Mouse (Mus musculus) kidney, embryonic 14.5 days (tissue): ENCODE results near the gene Fis1. TPM values are rescaled to one million over a fixed set of nuclear protein-coding genes. Genes with fewer than 3 reads are reported as not detected.

Source experiments
- ATAC-seq: fragments of 200-750 bp; cut with Nextera tagmentation; 2 replicates; pipeline ENCODE4 v1.8.0; 2017; ENCODE audit warnings: moderate number of reproducible peaks, mild to moderate bottlenecking, moderate TSS enrichment, moderate library complexity; ENCODE audit not compliant: low FRiP score, low TSS enrichment
- H3K27ac ChIP-seq: fragments of 300-500 bp; sonication (generic); 2 replicates; pipeline ENCODE4 v1.5.1; 2014; ENCODE audit warnings: low read depth, mild to moderate bottlenecking, low read length, moderate library complexity, mixed read lengths
- H3K27me3 ChIP-seq: fragments of 300-500 bp; sonication (generic); 2 replicates; pipeline ENCODE4 v1.6.1; 2014; ENCODE audit warnings: mild to moderate bottlenecking, low read length; ENCODE audit not compliant: control insufficient read depth, insufficient read depth
- H3K36me3 ChIP-seq: fragments of 300-500 bp; sonication (generic); 2 replicates; pipeline ENCODE4 v1.6.1; 2014; ENCODE audit warnings: low read length, mixed read lengths; ENCODE audit not compliant: control insufficient read depth, insufficient read depth
- H3K4me1 ChIP-seq: fragments of 300-500 bp; sonication (generic); 2 replicates; pipeline ENCODE4 v1.6.1; 2014; ENCODE audit warnings: low read length, mixed read lengths; ENCODE audit not compliant: control insufficient read depth, insufficient read depth
- H3K4me2 ChIP-seq: fragments of 300-500 bp; sonication (generic); replicated peaks from 2 replicates; pipeline ENCODE4 v1.6.1; 2014; ENCODE audit warnings: low read depth, mild to moderate bottlenecking, low read length
- H3K4me3 ChIP-seq: fragments of 300-500 bp; sonication (generic); 2 replicates; pipeline ENCODE4 v1.5.1; 2014; ENCODE audit warnings: mild to moderate bottlenecking, low read length
- H3K9ac ChIP-seq: fragments of 300-500 bp; sonication (generic); 2 replicates; pipeline ENCODE4 v1.6.1; 2014; ENCODE audit warnings: low read depth, mild to moderate bottlenecking, low read length, moderate library complexity
- H3K9me3 ChIP-seq: fragments of 300-500 bp; sonication (generic); 2 replicates; pipeline ENCODE4 v1.6.1; 2016; ENCODE audit warnings: low read length; ENCODE audit not compliant: control insufficient read depth
- WGBS: fragments of 180-500 bp; shearing (Covaris S2); extraction: QIAGEN DNeasy Blood & Tissue Kit; methylation state at CpG from one replicate; pipeline ENCODE4 v1.1.7; 2014; 5-methylcytosine and 5-hydroxymethylcytosine counted together
- polyA plus RNA-seq: library from polyadenylated mRNA; unstranded; fragments of >200 nt; fragmentation: Nextera tagmentation; extraction: Ambion mirVana; gene quantifications from 2 replicates; pipeline ENCODE4 v1.2.1, GENCODE M21; 2014

The Fis1 gene
- 333 and 398 TPM in 2 replicates for polyA plus RNA-seq

DNA sequence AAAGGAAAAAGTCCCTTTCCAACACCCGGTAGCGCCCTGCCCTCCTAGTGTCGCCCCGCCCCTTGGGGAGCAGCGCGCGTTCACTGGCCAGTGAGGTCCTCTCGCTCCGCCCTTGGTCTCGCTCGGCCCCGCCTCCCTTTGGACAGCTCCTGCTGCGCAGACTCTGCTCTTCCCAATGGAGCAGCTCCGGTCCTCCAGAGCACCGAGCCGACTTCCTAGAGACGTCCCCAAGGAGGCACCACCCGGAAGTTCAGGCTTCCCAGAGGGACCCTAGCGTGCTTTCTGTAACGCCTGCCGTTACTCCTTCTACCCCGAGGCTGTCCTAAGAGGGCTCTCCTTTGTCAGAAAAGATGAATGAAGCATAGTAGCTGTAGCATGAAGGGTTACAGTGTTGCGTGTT, at the start of gene Fis1:
Fis1 (plus strand) TSS at position 261 of the 400 bp plus-strand sequence.
- ATAC-seq: peak; percentile 100
- Histone ChIP-seq H3K4me1 (peaks cover 8% of the 10 kb centered on the region; the same call in 1 of the 2 replicates), H3K9me3 (no peaks in the 10 kb centered on the region), H3K9ac (peak within 1 kb of the TSS; percentile 87), H3K4me2 (peak within 1 kb of the TSS; percentile 76), H3K36me3 (no peaks in the 10 kb centered on the region), H3K27ac (no peak within 1 kb of the TSS), H3K4me3 (peak within 1 kb of the TSS; percentile 67), H3K27me3 (no peaks in the 10 kb centered on the region)
- WGBS: under 1% methylated on average over 23 of the region's 23 CpGs

DNA sequence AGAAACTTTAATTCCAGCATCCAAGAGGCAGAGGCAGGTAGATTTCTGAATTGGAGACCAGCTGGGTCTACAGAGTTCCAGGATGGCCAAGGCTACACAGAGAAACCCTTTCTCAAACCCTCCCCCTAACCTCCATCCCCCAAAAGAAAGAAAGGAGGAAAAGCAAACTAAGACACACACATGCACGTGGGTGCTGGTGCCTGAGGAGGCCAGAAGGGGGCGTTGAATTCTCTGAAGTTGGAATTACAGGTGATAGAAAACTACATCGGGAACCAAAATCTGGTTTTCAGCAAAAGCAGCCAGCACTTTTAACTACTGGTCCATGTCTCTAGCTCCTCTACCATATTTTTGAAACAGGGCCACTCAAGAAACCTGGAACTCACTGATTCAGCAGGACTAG, 48.5 kb upstream of the Fis1 start:
- Histone ChIP-seq H3K9ac (no peak overlapping the region), H3K27me3 (no peaks in the 10 kb centered on the region), H3K9me3 (no peaks in the 10 kb centered on the region), H3K4me3 (no peak overlapping the region), H3K4me2 (no peak overlapping the region), H3K4me1 (0 out of 2 replicates have a peak, but pooled peaks cover 4% of the 10 kb centered on the region), H3K36me3 (no peaks in the 10 kb centered on the region), H3K27ac (no peak overlapping the region)
- no peak for ATAC-seq
- 57% methylated on average over 3 of the region's 3 CpGs for WGBS

DNA sequence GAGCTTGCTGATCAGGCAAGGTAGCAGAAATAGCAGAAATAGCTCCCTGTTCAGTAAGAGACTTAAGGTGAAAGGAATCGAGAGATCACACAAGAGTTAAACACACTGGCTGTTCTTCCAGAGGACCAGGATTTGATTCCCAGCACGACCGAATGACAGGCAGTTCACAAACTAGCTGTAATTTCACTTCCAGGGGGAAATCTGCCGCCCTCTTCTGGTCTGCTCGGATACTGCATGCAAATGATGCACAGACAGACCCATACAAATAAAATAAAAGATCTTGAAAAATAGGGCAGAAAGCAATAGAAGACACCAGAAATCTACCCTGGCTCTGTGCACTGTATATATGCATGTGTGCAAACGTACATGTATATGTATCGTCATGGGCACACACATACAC, 47.4 kb upstream of the Fis1 start:
- Histone ChIP-seq H3K27ac (no peak overlapping the region), H3K4me3 (no peak overlapping the region), H3K9me3 (no peaks in the 10 kb centered on the region), H3K4me1 (0 out of 2 replicates have a peak, but pooled peaks cover 4% of the 10 kb centered on the region), H3K4me2 (no peak overlapping the region), H3K27me3 (no peaks in the 10 kb centered on the region), H3K9ac (no peak overlapping the region), H3K36me3 (no peaks in the 10 kb centered on the region)
- ATAC-seq: no peak
- 56% methylated on average over 7 of the region's 7 CpGs for WGBS

DNA sequence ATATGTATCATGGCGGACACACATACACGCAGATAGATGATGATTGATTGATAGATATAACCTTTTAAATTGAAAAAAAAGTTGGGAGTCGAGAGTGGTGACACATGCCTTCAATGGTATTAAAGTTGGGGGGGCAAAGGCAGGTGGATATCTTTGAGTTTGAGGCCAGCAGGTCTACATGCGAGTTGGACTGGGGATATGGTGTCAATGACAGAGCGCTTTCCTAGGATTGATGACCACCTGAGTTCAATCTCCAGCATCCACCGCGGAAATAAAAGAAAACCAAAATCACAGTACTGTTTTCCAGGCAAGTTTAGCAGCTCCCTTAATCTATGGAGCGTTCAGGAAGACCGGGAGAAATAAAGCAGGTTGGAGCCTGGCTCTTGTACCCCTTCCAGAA, 45.5 kb upstream of the Fis1 start:
- H3K4me2 ChIP-seq: peak overlapping the region; percentile 59
- no peaks in the 10 kb centered on the region for H3K9me3 ChIP-seq
- H3K4me3 ChIP-seq: peak overlapping the region; percentile 73
- H3K4me1 ChIP-seq: 0 out of 2 replicates have a peak, but pooled peaks cover 4% of the 10 kb centered on the region
- peak; percentile 24; the same call in 1 of the 2 replicates for ATAC-seq
- 43% methylated on average over 9 of the region's 9 CpGs for WGBS
- peaks cover 16% of the 10 kb centered on the region for H3K36me3 ChIP-seq
- H3K27me3 ChIP-seq: no peaks in the 10 kb centered on the region
- peak overlapping the region; percentile 52; the same call in 1 of the 2 replicates for H3K9ac ChIP-seq
- no peak overlapping the region for H3K27ac ChIP-seq

DNA sequence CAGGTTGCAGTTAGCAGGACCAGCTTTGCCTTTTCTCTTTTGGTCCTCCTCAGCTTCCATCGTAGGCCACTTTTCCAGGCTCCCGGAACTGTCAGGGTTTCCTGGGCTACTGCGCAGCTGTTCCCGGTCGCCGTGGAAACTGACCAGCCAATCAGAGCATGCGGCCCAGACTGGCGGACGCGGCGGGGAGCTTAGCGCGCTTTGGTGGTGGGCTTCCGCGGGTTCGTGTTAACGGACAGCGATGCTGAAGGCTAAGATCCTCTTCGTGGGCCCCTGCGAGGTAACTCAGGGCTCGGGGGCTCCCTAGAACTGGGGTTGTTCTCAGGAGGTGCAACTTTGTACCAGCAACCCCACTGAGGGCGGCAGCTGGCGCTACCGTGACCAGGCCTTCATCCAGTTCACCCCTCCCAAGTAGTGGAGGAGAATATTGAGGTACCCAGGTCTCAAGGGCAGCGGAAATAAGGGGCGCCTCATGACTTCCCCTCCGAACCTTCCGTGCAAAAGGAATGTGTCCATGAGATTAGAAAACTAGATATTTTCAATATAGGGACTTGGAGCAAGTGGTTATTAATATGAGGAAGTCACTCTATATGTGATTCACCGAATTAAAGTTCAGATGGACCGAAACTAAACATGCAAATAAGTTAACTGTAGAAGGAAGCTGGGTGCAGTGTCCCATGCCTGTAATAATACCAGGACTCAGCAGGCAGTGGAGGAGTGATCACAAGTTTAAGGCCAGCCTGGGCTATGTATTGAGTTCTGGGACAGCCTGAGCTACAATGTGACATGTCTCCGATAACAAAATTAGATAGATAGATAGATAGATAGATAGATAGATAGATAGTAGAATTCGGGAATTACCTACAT, 44.9 kb upstream of the Fis1 start, which contains the start of gene Ift22:
Ift22 (plus strand) TSS at position 160 of the 867 bp plus-strand sequence.
- H3K27ac ChIP-seq: no peak within 1 kb of the TSS
- peaks cover 23% of the 10 kb centered on the region for H3K36me3 ChIP-seq
- peak within 1 kb of the TSS; percentile 68 for H3K9ac ChIP-seq
- H3K27me3 ChIP-seq: no peaks in the 10 kb centered on the region
- 9% methylated on average over 32 of the region's 32 CpGs for WGBS
- 0 out of 2 replicates have a peak, but pooled peaks cover 4% of the 10 kb centered on the region for H3K4me1 ChIP-seq
- peak; percentile 94 for ATAC-seq
- H3K4me2 ChIP-seq: peak within 1 kb of the TSS; percentile 59
- H3K9me3 ChIP-seq: no peaks in the 10 kb centered on the region
- H3K4me3 ChIP-seq: peak within 1 kb of the TSS; percentile 73

DNA sequence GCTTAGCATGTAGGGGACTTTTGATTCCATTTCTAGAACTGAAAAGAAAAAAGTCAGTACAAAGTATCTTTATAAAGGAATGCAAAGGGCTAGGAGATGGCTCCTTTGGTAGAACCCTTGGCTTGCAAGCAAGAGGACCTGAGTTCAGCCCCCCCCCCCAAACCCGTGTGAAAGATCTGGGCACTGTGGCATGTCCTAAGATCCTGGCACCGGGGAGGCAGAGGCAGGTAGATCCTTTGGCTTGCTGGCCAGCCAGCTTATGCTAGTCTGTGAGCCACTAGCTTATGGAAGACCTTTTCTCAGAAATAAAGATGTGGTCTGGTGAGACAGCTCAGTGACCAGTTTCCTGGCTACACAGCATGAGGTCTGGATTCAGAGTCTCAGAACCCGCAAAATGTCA, 38.9 kb upstream of the Fis1 start:
- 91% methylated on average over 3 of the region's 3 CpGs for WGBS
- no peak overlapping the region for H3K27ac ChIP-seq
- no peak overlapping the region for H3K9ac ChIP-seq
- no peaks in the 10 kb centered on the region for H3K27me3 ChIP-seq
- H3K9me3 ChIP-seq: no peaks in the 10 kb centered on the region
- H3K4me3 ChIP-seq: no peak overlapping the region
- ATAC-seq: no peak
- no peak overlapping the region for H3K4me2 ChIP-seq
- peaks cover 28% of the 10 kb centered on the region for H3K36me3 ChIP-seq
- no peaks in the 10 kb centered on the region for H3K4me1 ChIP-seq

DNA sequence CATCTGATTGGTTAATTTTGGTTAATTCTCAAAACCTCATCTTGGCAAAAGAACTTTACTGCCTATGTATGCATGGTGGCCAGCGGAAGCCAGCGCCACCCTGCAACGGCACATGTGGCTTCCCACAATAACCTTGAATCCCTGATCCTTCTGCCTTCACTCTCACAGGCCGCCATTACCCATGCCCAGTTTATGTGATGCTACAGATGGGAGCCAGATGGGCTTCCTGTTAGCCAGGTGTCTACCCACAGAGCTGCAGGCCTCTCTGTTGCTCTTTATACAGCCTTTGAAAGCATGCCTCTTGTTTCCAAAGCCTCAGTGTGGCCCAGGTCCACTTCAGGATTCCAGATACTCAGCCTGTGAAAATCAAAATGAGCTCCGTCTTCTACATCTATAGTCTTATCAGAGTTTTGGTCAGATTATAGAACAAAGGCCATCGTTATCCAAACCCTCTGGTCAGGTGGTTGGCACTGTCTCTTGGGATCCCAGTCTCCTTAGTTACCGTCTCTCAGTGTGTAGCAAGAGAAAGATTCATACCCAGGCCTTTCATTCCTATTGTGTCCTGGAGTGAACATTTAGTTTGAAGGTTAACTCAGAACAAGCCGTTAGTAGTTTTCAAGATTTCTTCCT, 35.3 kb upstream of the Fis1 start:
- Histone ChIP-seq H3K4me2 (no peak overlapping the region), H3K36me3 (peaks cover 10% of the 10 kb centered on the region; the same call in 1 of the 2 replicates), H3K9ac (no peak overlapping the region), H3K9me3 (no peaks in the 10 kb centered on the region), H3K4me1 (no peaks in the 10 kb centered on the region), H3K4me3 (no peak overlapping the region), H3K27ac (no peak overlapping the region), H3K27me3 (no peaks in the 10 kb centered on the region)
- WGBS: 97% methylated on average over 8 of the region's 8 CpGs
- ATAC-seq: no peak

DNA sequence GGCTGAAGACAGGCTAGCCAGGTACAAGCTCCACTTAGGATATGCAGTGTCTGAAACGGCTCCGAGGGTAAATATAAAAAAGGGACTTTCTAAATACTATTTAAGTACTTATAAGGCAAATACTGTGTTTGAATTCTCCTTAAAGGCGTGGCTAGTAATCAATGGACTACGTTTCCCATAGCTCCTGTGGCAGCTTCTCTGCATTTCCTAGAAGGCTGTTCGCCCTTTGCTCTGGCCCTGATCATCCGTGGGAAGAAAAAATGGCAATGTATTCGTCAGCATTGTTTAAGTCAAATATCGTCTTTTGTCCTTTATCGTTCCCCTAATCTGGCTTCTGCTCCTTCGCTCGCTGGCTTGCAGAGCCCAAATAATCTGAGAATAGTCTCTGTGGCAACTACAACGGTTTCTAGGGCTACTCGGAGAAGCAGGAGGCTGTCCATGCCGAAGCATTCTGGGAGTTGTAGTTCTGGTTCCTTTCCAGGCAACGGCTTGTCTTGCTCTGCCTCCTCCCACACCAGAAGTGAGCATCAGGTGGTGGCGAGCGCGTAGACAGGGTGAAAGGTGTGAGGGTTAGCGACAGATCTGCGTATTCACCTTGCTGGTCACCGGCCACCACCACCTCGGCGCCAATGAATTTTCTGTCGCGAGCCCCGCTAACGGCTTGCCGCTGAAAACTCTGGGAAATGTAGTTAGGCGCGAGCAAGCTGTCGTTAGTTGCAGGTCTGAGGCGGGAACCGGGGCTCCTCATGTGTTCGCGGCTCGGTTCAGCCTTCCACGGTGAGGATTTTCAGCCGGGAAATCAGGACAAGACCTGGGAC, 34.2 kb upstream of the Fis1 start:
- H3K4me3 ChIP-seq: peak overlapping the region; percentile 54
- H3K9me3 ChIP-seq: no peaks in the 10 kb centered on the region
- no peak overlapping the region for H3K27ac ChIP-seq
- H3K4me1 ChIP-seq: no peaks in the 10 kb centered on the region
- H3K4me2 ChIP-seq: peak overlapping the region; percentile 93
- H3K27me3 ChIP-seq: no peaks in the 10 kb centered on the region
- H3K9ac ChIP-seq: peak overlapping the region; percentile 70
- WGBS: 3% methylated on average over 38 of the region's 38 CpGs
- ATAC-seq: peak; percentile 89
- H3K36me3 ChIP-seq: no peaks in the 10 kb centered on the region
